Mouse (Mus musculus) E14TG2a.4 (cell line): ENCODE data around the gene Dlk2.

Experiments used
- H3K27me3 ChIP-seq: 2 replicates; pipeline ENCODE4 v1.6.1; 2014; ENCODE audit warnings: low read length, control low read depth; ENCODE audit not compliant: insufficient read depth
- H3K36me3 ChIP-seq: 2 replicates; pipeline ENCODE4 v1.6.1; 2014; ENCODE audit warnings: low read length, control low read depth; ENCODE audit not compliant: insufficient read depth
- H3K4me1 ChIP-seq: replicated peaks from 2 replicates; pipeline ENCODE4 v1.6.1; 2014; ENCODE audit warnings: low read depth, low read length, control low read depth
- H3K4me3 ChIP-seq: replicated peaks from 2 replicates; pipeline ENCODE4 v1.5.1; 2014; ENCODE audit warnings: mild to moderate bottlenecking, low read length
- H3K9me3 ChIP-seq: 2 replicates; pipeline ENCODE4 v1.6.1; 2014; ENCODE audit warnings: low read length, control low read depth
- CTCF ChIP-seq: conservative IDR thresholded peaks from 2 replicates; pipeline ENCODE4 v1.5.1; 2014; ENCODE audit warnings: low read length
- NANOG ChIP-seq: IDR thresholded peaks from 2 replicates; pipeline ENCODE4 v1.6.1; 2014; ENCODE audit warnings: borderline replicate concordance, low read length, mixed read lengths
- POU5F1 ChIP-seq: IDR thresholded peaks from 2 replicates; pipeline ENCODE4 v1.6.1; 2014; ENCODE audit warnings: low read length, borderline replicate concordance

The Dlk2 gene

DNA sequence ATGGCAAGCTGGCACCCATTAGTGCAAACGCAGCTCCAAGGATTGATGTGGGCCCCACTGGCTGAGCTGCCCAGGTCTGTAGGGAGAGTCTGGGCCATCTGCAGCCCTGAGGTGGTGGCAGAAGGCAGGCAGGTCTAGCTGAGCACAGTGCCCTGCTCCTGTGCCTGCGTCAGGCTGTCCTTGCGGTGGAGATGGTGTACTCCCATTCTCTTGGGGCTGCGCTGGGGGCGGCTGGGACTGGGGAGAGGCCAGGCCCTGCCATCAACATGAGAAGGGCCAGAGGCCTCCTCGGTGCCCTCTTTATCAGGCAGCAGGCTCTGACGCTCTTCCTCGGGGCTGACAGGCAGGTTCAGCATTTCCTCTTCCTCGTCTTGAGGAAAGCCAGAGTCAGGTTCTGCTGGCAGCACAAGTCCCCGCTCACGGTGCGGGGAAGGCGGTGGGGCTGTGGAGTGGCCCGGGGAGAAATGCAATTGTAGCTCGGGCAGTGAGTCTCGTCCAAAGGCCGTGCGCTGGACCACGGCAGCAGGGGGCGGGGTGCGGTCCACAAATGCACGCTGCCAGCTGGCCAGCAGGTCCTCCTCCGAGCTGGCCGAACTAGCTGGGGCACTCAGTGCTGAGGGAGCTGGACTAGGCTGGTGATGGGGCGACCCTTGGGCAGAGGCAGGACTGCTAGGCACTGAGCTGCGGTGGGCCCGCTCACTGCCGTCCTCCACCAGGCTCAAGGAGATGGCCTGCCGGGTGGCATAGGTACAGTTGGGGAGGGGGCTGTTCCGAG lies 38.8 kb upstream of the Dlk2 start:
- H3K27me3 ChIP-seq = peaks cover 24% of the 10 kb centered on the region
- H3K4me1 ChIP-seq = peaks cover 67% of the 10 kb centered on the region
- TF ChIP-seq POU5F1 (no peak), NANOG (no peak), CTCF (no peak)
- peak overlapping the region; percentile 66 for H3K4me3 ChIP-seq
- H3K9me3 ChIP-seq = no peaks in the 10 kb centered on the region
- peaks cover 71% of the 10 kb centered on the region for H3K36me3 ChIP-seq

DNA sequence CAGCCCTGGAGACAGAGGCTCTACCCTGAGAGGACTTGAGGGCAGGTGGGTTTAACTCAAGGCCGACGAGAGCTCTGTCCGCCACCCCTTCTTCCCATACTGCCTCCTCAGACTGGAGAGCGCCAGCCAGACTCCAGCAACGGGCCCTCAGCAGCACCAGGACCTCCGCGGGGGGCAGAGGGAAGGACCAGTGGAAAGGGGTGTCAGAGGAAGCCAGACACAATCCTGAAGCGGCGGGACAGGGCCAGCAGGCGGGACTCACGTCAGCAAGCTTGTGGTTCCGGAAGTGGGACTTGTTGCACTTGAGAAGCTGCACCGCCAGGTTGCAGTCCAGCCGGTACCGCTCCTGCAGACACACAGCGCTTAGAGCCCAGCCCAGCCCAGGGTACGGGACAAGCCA lies 37.5 kb upstream of the Dlk2 start:
- Histone ChIP-seq H3K4me1 (peaks cover 64% of the 10 kb centered on the region), H3K4me3 (no peak overlapping the region; the same call in 1 of the 2 replicates), H3K9me3 (no peaks in the 10 kb centered on the region), H3K27me3 (peaks cover 15% of the 10 kb centered on the region), H3K36me3 (peaks cover 83% of the 10 kb centered on the region)
- TF ChIP-seq CTCF (no peak), NANOG (no peak)

DNA sequence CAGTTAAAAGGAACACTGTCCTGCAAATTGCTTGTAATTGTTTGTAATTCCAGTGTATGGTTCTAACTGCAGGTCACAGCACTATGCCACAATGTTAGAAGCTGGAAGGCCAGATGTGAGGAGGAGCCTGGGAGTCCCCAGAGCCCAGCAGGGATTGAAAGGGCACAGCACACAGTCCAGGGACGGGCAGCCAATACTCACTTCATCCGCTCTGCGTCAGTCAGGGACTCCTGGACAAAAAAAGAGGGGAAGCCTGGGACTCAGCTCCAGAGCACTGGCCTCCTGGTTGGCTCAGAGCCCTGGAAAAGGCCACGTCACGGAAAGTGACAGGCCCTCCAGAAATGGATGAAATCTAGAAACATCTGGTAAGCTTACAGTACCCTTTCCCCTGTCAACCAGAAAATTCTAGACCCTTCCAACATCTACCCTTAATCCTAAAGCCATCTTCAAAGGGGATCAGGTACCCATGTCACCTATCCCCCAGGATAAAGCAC lies 35.0 kb upstream of the Dlk2 start:
- TF ChIP-seq NANOG = no peak
- no peak for TF ChIP-seq POU5F1
- TF ChIP-seq CTCF = no peak
- Histone ChIP-seq H3K9me3 (no peaks in the 10 kb centered on the region), H3K4me1 (peaks cover 80% of the 10 kb centered on the region), H3K27me3 (no peaks in the 10 kb centered on the region), H3K36me3 (peaks cover 95% of the 10 kb centered on the region), H3K4me3 (no peak overlapping the region)

DNA sequence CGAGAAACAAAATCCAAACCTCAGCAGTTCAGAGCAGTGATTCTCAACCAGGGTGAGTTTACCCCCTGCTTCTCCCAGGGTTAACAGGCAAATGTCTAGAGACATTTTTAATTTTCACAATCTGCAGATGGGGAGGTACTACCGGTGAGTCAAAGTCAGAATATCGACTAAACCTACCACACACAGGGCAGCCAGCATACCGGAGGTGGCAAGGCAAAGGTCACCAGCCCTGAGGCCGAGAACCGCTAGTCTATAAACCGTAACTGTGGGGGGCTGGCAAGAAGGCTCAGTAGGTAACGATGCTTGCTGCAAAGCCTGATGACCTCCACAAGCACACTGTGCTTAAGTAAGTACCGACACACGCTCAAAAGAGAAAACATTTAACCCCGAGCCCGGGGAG lies 31.7 kb upstream of the Dlk2 start:
- Histone ChIP-seq H3K9me3 (no peaks in the 10 kb centered on the region), H3K36me3 (peaks cover 92% of the 10 kb centered on the region), H3K4me1 (peaks cover 79% of the 10 kb centered on the region), H3K27me3 (no peaks in the 10 kb centered on the region), H3K4me3 (no peak overlapping the region)
- no peak for TF ChIP-seq POU5F1

DNA sequence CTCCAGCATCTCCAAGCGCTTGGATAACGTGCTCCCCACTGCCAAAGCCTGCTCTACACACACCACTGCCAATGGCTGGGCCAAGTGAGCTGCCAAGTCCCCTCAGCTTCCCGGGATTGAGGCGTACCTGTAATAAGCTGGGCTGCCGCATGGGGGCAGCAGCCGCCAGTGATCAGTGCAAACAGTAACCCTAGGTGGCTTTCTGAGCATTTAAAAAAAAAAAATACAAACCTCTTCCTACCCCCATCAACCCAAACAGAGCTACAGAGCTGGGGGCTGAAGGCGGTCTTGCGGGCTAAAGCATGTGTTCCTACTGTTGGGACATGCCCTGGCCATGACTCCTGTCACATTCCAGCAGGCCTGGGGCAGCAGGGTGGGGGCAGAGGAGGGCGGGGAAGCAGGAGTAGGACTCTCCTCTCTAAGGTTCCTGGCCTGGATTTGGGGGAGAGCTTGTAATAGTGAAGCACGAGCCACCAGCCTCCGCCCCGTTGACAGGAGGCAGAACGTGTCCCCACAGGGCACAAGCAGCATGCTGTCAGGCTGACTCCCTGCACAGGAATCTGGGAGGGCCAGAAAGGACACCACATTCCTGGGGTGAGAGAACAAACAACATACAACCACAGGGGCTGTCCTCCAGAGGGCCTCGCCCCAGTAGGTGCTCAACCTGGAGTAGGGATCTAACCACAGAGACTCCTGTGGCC lies 31.2 kb upstream of the Dlk2 start:
- TF ChIP-seq CTCF = peak; percentile 79
- TF ChIP-seq POU5F1 = no peak
- no peak for TF ChIP-seq NANOG
- Histone ChIP-seq H3K9me3 (no peaks in the 10 kb centered on the region), H3K4me3 (0 out of 2 replicates have a peak overlapping the region, but pooled peaks have one; percentile 17), H3K27me3 (no peaks in the 10 kb centered on the region), H3K36me3 (peaks cover 92% of the 10 kb centered on the region), H3K4me1 (peaks cover 79% of the 10 kb centered on the region)

DNA sequence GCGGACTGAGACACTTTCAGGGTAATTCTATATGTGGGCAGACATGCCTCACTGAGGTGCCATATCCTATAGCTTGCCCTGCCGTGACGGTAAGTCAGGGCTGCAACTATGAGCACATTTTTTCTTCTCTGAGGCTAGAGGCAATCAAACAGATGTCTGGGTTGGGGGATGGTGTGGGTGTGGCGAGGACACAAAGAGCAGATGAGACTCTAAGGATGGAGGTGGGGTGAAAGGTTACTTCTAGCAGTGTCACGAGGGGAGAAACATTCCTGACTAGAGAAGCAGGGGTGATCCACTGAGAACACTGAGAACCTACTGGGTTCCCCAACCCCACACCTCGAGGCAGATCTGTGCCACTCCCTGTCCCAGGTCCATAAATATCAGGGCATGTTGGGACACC lies 30.2 kb upstream of the Dlk2 start:
- Histone ChIP-seq H3K9me3 (no peaks in the 10 kb centered on the region), H3K27me3 (no peaks in the 10 kb centered on the region), H3K4me3 (0 out of 2 replicates have a peak overlapping the region, but pooled peaks have one; percentile 20), H3K36me3 (peaks cover 92% of the 10 kb centered on the region), H3K4me1 (peaks cover 79% of the 10 kb centered on the region)
- TF ChIP-seq NANOG = no peak
- no peak for TF ChIP-seq CTCF
- no peak for TF ChIP-seq POU5F1

DNA sequence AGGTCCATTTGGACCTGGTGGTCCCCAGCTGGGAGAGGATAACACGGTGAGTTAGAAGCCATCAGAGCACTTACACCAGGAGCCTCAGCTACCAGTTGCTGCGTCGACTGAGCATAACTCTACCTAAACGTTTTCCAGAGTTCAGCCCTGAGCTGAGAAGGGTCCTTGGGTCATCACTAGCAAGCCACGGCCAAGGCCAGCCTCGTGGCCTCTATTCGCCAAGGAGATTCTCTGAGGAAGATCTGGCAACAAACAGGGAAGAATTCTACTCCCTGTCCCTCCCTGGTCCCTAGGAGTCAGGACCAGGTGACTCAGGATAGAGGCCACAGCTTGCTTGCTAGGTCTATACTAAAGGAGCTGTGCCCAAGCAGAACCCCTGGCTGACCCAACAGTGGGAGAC lies 29.7 kb upstream of the Dlk2 start:
- Histone ChIP-seq H3K9me3 (no peaks in the 10 kb centered on the region), H3K36me3 (peaks cover 92% of the 10 kb centered on the region), H3K4me3 (0 out of 2 replicates have a peak overlapping the region, but pooled peaks have one; percentile 20), H3K27me3 (no peaks in the 10 kb centered on the region), H3K4me1 (peaks cover 77% of the 10 kb centered on the region)
- TF ChIP-seq POU5F1 (no peak), NANOG (no peak), CTCF (no peak)

DNA sequence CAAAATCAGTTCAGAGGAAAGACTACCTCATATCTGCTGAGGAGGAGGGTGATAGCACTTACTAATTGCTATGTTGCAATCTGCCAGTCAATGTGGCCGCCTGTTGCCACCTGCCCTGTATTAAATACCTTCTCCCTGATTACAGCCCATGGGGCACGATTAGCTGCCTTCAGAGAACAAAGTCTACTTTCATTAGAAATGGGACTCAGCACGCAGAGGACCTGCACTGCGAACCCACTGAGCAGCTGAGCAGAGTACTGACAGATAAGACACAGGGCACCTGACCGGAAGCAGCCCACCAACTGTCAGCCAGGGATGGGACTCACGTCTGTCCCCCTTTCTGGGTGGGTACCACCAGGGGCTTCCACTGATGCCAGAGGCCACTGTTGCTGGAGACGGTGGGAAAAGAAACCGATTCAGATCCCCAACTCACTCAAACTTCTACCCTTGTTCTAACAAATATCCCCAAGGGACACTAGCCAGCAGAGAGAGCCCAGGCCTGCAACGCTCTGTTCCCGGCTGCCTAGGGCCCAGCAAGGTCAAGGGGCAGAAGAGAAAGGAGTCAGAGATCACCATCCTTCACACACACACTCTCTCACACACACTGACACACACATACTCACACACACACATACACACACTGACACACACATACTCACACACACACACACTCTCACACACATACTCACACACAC lies 29.0 kb upstream of the Dlk2 start:
- Histone ChIP-seq H3K36me3 (peaks cover 92% of the 10 kb centered on the region), H3K27me3 (no peaks in the 10 kb centered on the region), H3K4me1 (peaks cover 82% of the 10 kb centered on the region), H3K4me3 (no peak overlapping the region), H3K9me3 (no peaks in the 10 kb centered on the region)
- no peak for TF ChIP-seq CTCF
